Mouse (Mus musculus) heart, adult 2 months (tissue): ENCODE results near the gene Gucd1.

Source experiments
- CTCF ChIP-seq: fragments of 200-600 bp; IDR thresholded peaks from 2 replicates; pipeline ENCODE4 v1.8.1; 2022; ENCODE audit warnings: antibody characterized with exemption, mild to moderate bottlenecking, moderate library complexity
- POLR2A ChIP-seq: fragments of 200-500 bp; IDR thresholded peaks from 2 replicates; pipeline ENCODE4 v1.6.1; 2011; ENCODE audit warnings: mild to moderate bottlenecking, low read depth, low read length, control low read depth; ENCODE audit not compliant: insufficient read depth

- TF ChIP-seq CTCF: no peak
- TF ChIP-seq POLR2A: no peak
Measured at GRCm38 (mm10) chr10:75301195-75301806, 216.5 kb downstream of the Gucd1 start.
